Mouse (Mus musculus) common myeloid progenitor, adult 5-6 weeks (primary cell): Measurements from ENCODE around the gene Olfr1504. TPM values are rescaled to one million over a fixed set of nuclear protein-coding genes. Genes with fewer than 3 reads are reported as not detected.
"Not testable (repeated sequence)": the region's sequence is repeated elsewhere in the genome, so short reads cannot be mapped to it uniquely, and the experiment has no call there.

Experiments used
- ATAC-seq: replicated peaks from 2 replicates; pipeline ENCODE4 v1.8.0; 2016; ENCODE audit warnings: low read depth, mild to moderate bottlenecking, moderate TSS enrichment, inconsistent platforms; ENCODE audit not compliant: poor library complexity, severe bottlenecking
- total RNA-seq: library from RNA; stranded (forward); fragments of 200-1000, 187-1606 nt; gene quantifications from 2 replicates; pipeline ENCODE4 v1.2.3, GENCODE M21; 2017

Olfr1504 gene
- not detected in 2 replicates for total RNA-seq

DNA sequence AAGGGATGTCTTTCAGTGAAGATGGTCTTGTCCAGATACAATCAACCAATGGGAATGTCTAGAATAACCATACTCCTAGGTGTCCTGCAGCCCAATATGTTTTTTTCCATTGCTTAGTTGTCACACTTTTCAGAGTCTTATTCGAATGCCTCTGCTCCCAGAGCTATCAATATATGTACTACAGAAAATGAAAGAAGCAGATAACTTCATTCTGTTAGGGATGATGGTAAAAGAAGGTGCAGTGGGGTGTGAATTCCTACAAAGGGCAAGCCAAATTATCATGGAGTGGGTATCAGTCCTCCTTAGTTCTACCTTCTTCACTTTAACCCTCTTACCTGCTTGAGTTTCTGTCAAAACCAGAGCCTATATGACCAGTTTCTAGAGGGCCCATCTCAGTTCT is at the start of gene Olfr1504:
Gene Olfr1504, minus strand, starts transcription at position 101 of the 400 bp plus-strand sequence.
- no peak for ATAC-seq

DNA sequence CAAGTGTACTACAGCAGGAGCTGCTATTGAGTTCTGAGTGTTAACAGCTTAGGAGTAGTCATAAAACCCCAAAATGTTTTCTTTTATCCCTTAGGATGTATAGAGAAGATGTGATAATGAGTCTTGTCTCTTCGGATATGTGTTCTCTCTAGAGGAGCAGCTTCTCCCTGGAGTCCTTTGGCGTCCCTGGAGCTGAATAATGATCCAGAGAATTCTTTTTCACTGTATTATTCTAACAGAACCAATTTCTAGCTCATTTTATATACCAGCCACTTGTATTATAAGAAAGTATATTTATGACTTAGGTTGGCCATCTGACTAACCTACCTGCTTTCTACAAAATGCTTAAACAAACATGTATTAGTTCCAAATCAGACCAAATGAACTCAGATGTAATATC is 15.5 kb upstream of the Olfr1504 start, which contains the start of gene Olfr1505:
Gene Olfr1505, plus strand, starts transcription at position 301 of the 400 bp plus-strand sequence.
- no peak for ATAC-seq

DNA sequence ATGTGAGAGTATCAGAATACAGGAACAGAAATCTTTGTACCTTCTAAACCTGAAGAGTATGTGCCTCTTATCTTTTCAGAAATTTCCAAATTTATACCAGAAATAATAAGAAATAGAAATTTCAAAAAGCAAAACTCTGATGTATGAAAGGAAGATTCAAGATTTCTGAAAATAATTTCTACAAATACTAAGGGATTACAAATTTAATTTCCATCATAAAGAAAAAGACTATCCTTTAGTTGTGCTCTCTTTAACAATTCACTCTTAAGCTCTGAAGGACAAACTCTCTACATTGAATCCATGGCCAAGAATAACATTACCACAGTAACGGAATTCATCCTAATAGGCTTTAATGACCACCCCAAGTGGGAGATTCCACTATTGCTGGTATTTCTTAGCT is 36.2 kb downstream of the Olfr1504 start, which contains the start of gene Olfr1502:
Gene Olfr1502, plus strand, starts transcription at position 301 of the 400 bp plus-strand sequence.
- no peak for ATAC-seq

DNA sequence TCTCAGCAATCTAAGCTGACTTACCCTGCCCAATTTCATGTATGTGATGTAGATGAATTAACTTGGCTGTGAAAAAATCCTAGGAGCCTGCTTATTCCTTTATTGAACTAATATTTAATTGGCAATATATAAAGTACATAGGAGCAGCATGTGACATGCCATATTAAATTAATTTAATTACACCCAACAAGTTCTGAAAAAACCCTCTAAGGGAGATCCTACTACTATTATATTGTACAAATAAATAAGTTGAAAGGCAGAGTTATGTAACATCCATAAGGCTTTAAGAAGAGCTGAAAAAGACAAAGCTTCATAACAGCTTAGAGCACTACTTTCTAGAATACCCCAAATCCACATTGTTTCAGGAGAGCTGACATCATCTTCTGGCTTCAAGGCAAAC is 47.1 kb downstream of the Olfr1504 start, which contains the start of gene Olfr1501:
Gene Olfr1501, minus strand, starts transcription at position 101 of the 400 bp plus-strand sequence.
- not testable (repeated sequence) for ATAC-seq

Other genes starting within 250 kb of the Olfr1504 start
- gene Olfr1490, start 246.8 kb downstream of the Olfr1504 start, total RNA-seq, result not detected in 2 replicates
- gene Olfr1491, start 200.7 kb downstream of the Olfr1504 start, total RNA-seq, result not detected in 2 replicates
- gene Olfr1493-ps1, start 174.7 kb downstream of the Olfr1504 start, total RNA-seq, result not detected in 2 replicates
- gene Olfr1494, start 158.2 kb downstream of the Olfr1504 start, total RNA-seq, result not detected in 2 replicates
- gene Olfr1495, start 133.3 kb downstream of the Olfr1504 start, total RNA-seq, result not detected in 2 replicates
- not detected in 2 replicates for gene Olfr1496, start 120.0 kb downstream of the Olfr1504 start, total RNA-seq
- gene Olfr1497, start 99.7 kb downstream of the Olfr1504 start, total RNA-seq, result not detected in 2 replicates
- gene Olfr1499, start 78.5 kb downstream of the Olfr1504 start, total RNA-seq, result not detected in 2 replicates
- not detected in 2 replicates for gene Olfr1500, start 67.4 kb downstream of the Olfr1504 start, total RNA-seq
- not detected in 2 replicates for gene Olfr1501, start 47.2 kb downstream of the Olfr1504 start, total RNA-seq
- gene Olfr1502, start 36.1 kb downstream of the Olfr1504 start, total RNA-seq, result not detected in 2 replicates
- not detected in 2 replicates for gene Olfr1505, start 15.6 kb upstream of the Olfr1504 start, total RNA-seq